Mouse (Mus musculus): ENCODE measurements around the gene Dedd. TPM values are rescaled to one million over a fixed set of nuclear protein-coding genes. Genes with fewer than 3 reads are reported as not detected.

The Dedd gene
- 32.7 to 39.6 TPM (median 35.9 TPM) in 4 replicates for total RNA-seq (2023)

DNA sequence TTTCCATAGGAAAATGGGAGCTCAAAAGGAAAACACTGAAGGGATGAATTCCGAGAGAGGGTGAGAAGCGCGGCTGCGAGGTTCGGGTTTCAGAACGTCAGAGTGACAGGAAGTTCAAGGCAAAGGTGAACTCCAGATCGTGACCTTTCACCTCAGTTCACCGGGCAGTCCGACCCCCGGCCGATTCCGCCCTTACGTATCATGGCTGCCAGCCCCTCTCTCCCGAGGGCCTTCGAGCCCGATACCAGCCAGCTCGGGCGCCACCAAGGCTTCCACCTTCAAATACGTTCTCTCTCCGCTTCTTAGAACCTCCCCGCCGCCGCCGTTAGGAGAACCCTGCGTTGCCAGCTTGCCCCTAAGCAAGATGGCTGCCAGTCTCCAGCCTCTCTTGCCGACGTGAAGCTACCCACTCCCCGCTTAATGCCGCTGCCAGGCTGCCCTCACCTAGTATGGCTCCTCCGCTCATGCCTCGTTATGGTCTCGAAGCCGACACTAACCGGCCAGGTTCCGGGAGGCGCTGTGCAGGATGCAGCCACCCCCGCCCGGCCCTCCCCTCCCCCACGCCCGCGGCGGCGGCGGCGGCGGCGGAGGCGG, at the start of gene Dedd:
Dedd (plus strand) TSS at position 307 of the 594 bp plus-strand sequence.

DNA sequence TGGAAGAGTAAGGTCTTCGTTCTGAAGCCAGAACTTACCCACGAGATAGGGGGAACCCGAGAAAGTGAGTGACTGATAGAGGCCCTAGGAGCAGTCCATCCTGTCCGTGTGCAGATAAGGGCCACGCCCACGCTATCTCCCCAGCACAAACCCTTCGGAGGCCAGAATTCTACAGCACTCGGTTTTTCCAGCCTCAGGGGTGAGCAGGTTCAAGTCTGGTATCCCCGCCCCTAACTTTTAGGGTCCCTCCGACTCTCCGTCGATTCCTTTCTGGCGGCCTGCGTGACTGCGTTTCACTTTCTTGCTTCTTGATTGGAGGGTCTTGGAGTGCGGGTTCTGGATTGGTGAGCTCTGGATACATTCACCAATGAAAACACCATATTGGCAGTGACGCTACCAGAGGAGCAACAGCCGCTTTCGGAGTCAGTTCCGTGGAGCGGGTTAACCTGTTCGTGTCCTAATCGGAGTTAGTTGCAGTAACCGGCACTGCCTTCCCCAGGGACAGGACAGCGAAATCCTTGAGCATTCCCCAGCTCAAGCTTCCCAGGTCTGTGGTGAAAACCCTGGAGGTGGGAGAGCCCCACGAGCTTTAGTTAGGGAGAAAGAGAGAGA, 47.9 kb upstream of the Dedd start, which contains the start of gene Ppox:
Ppox (minus strand) TSS at position 271 of the 612 bp plus-strand sequence.

DNA sequence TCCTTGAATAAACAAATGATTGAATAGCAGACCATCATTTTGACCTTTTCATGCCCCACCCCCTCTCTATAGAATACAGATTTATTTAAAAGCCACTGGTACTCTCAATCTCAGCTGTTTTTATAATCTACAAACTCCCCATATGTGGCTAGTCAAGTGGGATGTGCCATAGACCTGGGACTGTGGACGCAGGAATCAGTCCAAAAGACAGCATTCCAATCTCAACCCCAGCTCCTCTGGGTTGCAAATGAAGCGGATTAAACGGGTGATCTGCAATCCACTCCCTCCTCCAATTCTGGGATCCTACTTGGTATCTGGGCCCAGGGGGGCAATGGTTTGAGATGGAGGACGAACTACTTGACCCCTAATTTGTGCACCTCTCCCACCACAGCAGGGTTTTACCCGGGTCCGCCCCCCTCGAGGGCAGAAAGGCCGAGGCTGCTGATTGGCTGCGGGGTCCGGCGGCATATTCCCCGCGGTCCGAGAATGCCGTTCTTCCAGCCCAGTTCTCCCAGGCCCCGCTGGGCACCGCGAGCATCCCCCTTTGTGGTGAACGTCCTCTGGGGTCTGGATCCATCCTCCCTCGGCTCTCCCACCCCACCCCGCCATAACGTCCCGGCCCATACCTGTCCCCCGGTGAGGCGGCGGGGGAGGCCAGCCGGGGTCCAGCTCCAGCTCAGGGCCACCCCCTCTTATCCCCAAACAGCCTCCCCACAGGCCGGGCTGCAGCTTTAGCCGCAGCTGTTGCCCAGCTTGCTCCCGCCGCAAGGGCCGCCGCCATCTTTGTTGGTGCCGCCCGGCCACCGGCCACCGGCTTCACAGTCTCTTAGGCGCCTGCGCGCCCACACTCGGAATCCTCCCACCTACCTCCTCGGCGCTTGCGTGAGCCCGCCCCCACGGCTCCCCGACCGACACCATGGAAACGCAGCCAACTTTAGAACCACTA, 41.5 kb upstream of the Dedd start, which contains the start of gene Usp21:
Usp21 (minus strand) TSS at position 856 of the 946 bp plus-strand sequence.

DNA sequence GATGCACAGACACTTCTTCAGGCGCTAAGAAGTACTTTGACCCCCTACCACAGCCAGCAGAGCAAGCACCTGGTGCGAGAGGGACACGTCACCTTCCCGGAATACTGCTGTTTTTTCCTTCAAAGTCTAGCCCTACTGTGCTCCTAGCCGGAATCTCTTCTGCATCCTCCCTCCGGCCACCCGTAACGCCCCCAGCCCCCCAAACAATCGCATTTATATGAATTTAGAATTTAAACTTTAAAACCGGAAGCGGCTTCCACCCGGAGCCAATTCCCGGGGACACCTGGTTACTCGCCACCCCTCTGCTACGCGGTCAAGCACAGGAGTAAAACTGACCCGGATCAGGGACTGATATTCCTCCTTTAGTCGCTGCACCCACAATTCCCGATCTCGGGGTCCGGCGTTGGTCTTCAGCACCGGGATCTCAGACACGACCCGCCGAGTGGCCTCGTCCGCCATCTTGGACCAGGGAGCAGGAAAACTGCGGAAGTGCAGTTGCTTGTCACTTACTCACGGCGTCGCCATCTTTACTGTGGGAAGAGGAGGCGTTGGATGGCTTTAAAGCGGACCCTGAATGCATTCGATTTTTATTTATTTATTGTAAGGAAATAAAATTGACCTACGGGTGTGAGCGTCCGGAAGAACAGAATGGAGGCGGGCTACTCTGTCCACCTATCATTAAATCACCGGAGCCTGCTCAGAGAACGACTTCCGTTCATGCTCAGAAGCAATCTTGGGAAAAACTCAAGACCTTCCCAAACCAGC, 34.5 kb upstream of the Dedd start, which contains the start of gene Ufc1:
Ufc1 (minus strand) TSS at position 727 of the 765 bp plus-strand sequence.

DNA sequence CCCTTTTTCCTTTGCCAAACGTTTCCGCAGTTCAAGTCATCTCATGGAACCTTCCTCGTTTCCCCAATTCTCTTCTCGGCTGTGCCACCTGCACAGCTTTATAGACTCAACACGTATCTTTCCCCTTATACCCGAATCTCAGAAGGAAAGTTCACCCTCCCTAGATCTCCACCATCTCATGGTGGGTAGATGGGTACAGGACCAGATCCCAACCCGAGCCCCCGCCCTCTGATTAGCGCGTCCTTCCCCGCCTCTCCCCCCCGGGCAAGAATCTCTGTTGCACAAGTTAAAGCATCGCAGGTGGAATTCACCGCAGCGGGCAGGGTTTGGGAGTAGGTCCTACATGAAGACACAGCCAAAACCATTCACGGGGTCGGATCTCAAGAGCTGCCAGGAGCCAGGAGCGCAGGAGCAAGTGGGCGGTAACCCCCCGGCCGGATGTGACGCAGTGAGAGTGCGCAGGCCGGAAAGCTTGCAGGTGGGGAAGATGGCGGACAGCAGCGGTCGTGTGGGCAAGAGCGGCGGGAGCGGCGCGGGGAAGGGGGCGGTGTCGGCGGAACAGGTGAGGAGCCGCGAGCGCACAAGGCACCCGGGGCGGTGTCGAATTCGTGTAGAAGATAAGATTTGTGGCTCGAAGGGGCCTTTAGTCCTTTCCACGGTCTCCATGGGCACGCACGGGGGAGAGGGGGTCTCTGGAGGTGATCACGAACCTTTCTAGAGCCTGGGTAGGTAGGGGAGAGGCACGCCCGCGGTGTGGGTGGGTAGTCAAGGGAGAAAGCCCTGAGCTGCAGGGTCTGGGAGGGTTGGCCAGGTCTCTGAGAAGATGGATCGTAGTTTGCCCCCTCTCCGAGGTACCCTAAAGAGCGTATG, 16.5 kb downstream of the Dedd start, which contains the start of the genes Nit1 and Pfdn2:
Nit1 (minus strand) TSS at position 422 of the 870 bp plus-strand sequence.
Pfdn2 (plus strand) TSS at position 446 of the 870 bp plus-strand sequence.

DNA sequence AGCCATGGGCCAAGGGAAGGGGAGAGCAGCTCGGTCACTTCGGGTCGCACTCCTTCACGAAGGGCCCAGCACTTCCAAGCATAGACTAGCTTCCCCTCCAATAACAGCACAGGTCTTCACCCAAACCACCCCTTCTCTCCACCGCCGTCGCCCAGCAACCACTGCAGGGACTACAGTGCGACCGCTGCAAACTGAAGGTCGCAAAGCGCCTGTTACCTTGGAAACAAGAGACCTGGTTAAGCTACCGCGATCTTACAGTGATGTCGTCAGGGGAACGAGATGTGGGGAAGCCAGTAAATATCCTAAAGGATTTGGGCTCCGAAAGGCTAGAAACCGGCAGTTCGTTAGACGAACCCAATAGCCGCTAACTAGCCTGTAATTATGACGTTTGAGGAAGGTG, 31.7 kb downstream of the Dedd start, which contains the start of gene Klhdc9:
Klhdc9 (minus strand) TSS at position 143 of the 400 bp plus-strand sequence.

DNA sequence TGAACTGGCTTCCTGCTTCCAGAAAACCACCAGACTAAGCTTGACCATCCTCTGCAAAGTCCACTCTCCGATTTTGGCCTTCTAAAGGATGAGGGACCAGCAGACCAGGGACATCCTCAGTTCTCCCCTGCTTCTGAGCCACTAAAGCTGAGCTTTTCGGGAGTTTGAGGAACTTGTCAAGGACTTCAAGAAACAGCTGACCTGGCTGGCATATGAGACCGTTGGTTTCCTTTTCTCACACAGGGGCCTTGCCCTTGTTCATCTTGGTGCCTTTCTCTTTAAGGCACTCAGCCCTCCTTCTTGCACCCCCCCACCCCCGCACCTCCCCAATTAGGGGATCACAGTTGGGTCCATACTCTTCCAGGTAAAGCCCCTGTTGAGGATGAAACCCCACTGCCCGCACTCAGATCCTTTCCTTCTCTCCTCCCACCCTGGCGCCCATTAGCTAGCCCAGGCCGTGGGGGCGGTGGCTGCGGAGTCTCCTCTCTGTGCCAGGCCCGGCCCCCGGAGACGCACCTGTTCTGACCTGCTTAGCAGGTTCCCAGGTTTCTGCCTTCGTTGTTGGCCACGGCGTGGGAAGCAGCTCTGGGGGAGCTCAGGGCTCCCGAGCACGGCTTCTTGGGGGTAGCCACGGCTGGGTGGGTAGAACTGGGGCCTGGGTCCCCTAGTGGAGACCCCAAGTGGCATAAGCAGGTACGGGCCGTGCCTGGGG, 41.1 kb downstream of the Dedd start, which contains the start of gene Nectin4:
Nectin4 (plus strand) TSS at position 255 of the 712 bp plus-strand sequence.

DNA sequence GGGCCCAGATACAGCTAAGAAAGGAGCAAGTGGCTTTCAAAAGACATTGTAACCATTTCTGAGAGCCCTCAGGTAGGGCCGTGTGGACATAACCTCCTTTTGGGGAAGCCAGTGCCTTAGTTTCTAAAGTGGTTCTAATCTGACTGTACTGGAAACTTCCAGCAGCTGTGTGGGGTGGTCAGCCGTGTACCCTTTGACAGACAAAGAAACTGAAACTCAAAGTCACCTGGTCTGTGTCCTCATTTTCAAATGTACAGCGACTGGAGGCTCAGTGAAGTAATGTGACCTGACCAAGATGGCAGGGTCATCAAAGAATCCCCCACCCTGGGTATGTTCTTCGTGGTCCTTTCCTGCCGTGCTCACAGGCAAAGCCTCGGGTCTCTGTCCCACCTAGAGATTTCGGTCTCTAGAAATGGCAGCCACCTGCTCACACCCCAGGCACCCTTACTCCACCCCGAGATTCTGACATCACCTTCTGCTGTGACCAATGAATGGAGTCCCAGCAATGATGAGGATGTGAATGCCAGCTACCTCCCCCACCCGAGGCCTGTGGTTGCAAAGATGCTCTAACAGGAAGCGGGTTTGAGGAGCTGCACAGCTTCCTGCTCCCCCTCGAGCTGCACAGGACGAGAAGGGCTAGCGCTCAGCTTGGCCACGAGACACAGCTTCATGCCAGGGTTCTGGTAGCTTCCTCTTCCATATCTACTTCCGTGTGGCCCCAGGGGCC, 59.6 kb downstream of the Dedd start, which contains the start of gene Arhgap30:
Arhgap30 (plus strand) TSS at position 579 of the 727 bp plus-strand sequence.

Other genes starting within 250 kb of the Dedd start
- gene Cfap126, start 215.2 kb upstream of the Dedd start, total RNA-seq (2023), result 0.78 to 3.5 TPM (median 1.8 TPM) in 4 replicates
- 82.0 to 92.2 TPM (median 86.4 TPM) in 4 replicates for gene Sdhc, start 178.5 kb upstream of the Dedd start, total RNA-seq (2023)
- gene Mpz, start 178.4 kb upstream of the Dedd start, total RNA-seq (2023), result not detected in 4 replicates
- gene Pcp4l1, start 132.9 kb upstream of the Dedd start, total RNA-seq (2023), result not detected in 4 replicates
- not detected in 4 replicates for gene Nr1i3, start 115.2 kb upstream of the Dedd start, total RNA-seq (2023)
- gene Tomm40l, start 106.6 kb upstream of the Dedd start, total RNA-seq (2023), result 17.1 to 22.3 TPM (median 20.0 TPM) in 4 replicates
- not detected in 4 replicates for gene Apoa2, start 104.1 kb upstream of the Dedd start, total RNA-seq (2023)
- gene Fcer1g, start 94.8 kb upstream of the Dedd start, total RNA-seq (2023), result 5.7 to 11.4 TPM (median 6.5 TPM) in 4 replicates
- gene Adamts4, start 78.7 kb upstream of the Dedd start, total RNA-seq (2023), result not detected in 4 replicates
- 116 to 133 TPM (median 123 TPM) in 4 replicates for gene Ndufs2, start 77.8 kb upstream of the Dedd start, total RNA-seq (2023)
- gene B4galt3, start 58.8 kb upstream of the Dedd start, total RNA-seq (2023), result 89.9 to 109 TPM (median 92.4 TPM) in 4 replicates
- 51.0 to 68.6 TPM (median 65.6 TPM) in 4 replicates for gene Ppox, start 48.0 kb upstream of the Dedd start, total RNA-seq (2023)
- gene Usp21, start 41.2 kb upstream of the Dedd start, total RNA-seq (2023), result 40.8 to 49.7 TPM (median 48.4 TPM) in 4 replicates
- 38.2 to 46.0 TPM (median 43.9 TPM) in 4 replicates for gene Ufc1, start 34.1 kb upstream of the Dedd start, total RNA-seq (2023)
- gene Nit1, start 16.5 kb downstream of the Dedd start, total RNA-seq (2023), result 23.9 to 28.3 TPM (median 26.2 TPM) in 4 replicates
- gene Pfdn2, start 16.5 kb downstream of the Dedd start, total RNA-seq (2023), result 66.0 to 73.1 TPM (median 70.7 TPM) in 4 replicates
- gene Klhdc9, start 31.7 kb downstream of the Dedd start, total RNA-seq (2023), result 0.47 to 0.63 TPM (median 0.48 TPM) in 3 of 4 replicates, not detected in the other
- gene Nectin4, start 41.0 kb downstream of the Dedd start, total RNA-seq (2023), result 0.57 to 0.72 TPM (median 0.69 TPM) in 4 replicates
- 292 to 309 TPM (median 301 TPM) in 4 replicates for gene Arhgap30, start 59.8 kb downstream of the Dedd start, total RNA-seq (2023)
- 154 to 209 TPM (median 182 TPM) in 4 replicates for gene Usf1, start 82.2 kb downstream of the Dedd start, total RNA-seq (2023)
- 11.1 to 12.0 TPM (median 11.6 TPM) in 4 replicates for gene Tstd1, start 89.7 kb downstream of the Dedd start, total RNA-seq (2023)
- gene F11r, start 108.4 kb downstream of the Dedd start, total RNA-seq (2023), result 0.55 to 2.1 TPM (median 0.92 TPM) in 4 replicates
- gene Alyref2, start 174.3 kb downstream of the Dedd start, total RNA-seq (2023), result 10.0 to 11.2 TPM (median 10.6 TPM) in 4 replicates
- gene Itln1, start 206.1 kb downstream of the Dedd start, total RNA-seq (2023), result 0.50 to 0.89 TPM in 2 of 4 replicates, not detected in the others
- gene Cd244a, start 230.0 kb downstream of the Dedd start, total RNA-seq (2023), result 8.1 to 14.6 TPM (median 12.9 TPM) in 4 replicates